Mouse (Mus musculus): Measurements from ENCODE around the gene Olfr1501. TPM values are rescaled to one million over a fixed set of nuclear protein-coding genes. Genes with fewer than 3 reads are reported as not detected.
"Not testable (repeated sequence)": the region's sequence is repeated elsewhere in the genome, so short reads cannot be mapped to it uniquely, and the experiment has no call there.

Gene Olfr1501
- not detected in 2 replicates for polyA plus RNA-seq (2012; rRNA removed)

- not testable (repeated sequence) for H3K4me3 ChIP-seq (replicated peaks; ENCODE audit: extremely low read depth, low read depth, low read length); DNase-seq; H3K4me1 ChIP-seq (ENCODE audit: control insufficient read depth, insufficient read depth, low read length)
Measured at GRCm38 (mm10) chr19:13850592-13850991, at the start of gene Olfr1501. TSS of gene Olfr1501 (minus strand) at chr19:13850692.

DNA sequence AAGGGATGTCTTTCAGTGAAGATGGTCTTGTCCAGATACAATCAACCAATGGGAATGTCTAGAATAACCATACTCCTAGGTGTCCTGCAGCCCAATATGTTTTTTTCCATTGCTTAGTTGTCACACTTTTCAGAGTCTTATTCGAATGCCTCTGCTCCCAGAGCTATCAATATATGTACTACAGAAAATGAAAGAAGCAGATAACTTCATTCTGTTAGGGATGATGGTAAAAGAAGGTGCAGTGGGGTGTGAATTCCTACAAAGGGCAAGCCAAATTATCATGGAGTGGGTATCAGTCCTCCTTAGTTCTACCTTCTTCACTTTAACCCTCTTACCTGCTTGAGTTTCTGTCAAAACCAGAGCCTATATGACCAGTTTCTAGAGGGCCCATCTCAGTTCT, 47.3 kb upstream of the Olfr1501 start, which contains the start of gene Olfr1504:
TSS of gene Olfr1504 (minus strand) at position 101 of the 400 bp plus-strand sequence.
- DNase-seq = no peak
- Histone ChIP-seq H3K4me1 (ENCODE audit: control insufficient read depth, insufficient read depth, low read length) (no peaks in the 10 kb centered on the region), H3K4me3 (replicated peaks; ENCODE audit: extremely low read depth, low read depth, low read length) (no peak within 1 kb of the TSS)
- TF ChIP-seq CTCF (IDR thresholded peaks at IDR 0.05; ENCODE audit: insufficient read depth, low read length) (no peak), POLR2A (IDR thresholded peaks at IDR 0.05; ENCODE audit: borderline replicate concordance, extremely low read depth, low read depth, low read length) (no peak)
- WGBS = 46% methylated on average over 1 of the region's 1 CpGs

- DNase-seq = no peak
- WGBS = 86% methylated on average over 1 of the region's 1 CpGs
- H3K4me1 ChIP-seq (ENCODE audit: control insufficient read depth, insufficient read depth, low read length) = no peaks in the 10 kb centered on the region
- no peak within 1 kb of the TSS for H3K4me3 ChIP-seq (replicated peaks; ENCODE audit: extremely low read depth, low read depth, low read length)
- no peak for TF ChIP-seq CTCF (IDR thresholded peaks at IDR 0.05; ENCODE audit: insufficient read depth, low read length)
- TF ChIP-seq POLR2A (IDR thresholded peaks at IDR 0.05; ENCODE audit: borderline replicate concordance, extremely low read depth, low read depth, low read length) = no peak
Measured at GRCm38 (mm10) chr19:13861495-13861894, 11.0 kb upstream of the Olfr1501 start, which contains the start of gene Olfr1502. TSS of gene Olfr1502 (plus strand) at chr19:13861795.

DNA sequence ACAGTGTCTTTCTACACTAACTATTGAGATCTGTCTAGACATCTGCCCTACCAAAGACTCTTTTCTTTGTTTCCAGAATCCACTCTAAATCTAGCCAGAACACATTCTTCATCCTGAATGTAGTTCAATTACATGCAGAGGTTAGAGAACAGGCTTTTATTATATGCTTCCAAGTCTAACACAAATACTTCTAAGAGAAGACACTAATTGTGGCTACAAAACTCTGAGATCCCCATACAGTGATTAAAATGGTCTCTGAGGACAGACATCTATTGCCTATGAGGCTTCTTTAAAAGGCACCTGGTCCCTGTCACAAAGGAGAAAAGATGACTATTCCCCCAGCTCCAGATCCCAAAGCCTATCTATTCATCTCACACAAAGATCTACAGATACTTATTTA, 20.1 kb downstream of the Olfr1501 start, which contains the start of gene Olfr1500:
TSS of gene Olfr1500 (minus strand) at position 101 of the 400 bp plus-strand sequence.
- H3K4me1 ChIP-seq (ENCODE audit: control insufficient read depth, insufficient read depth, low read length) = no peaks in the 10 kb centered on the region
- DNase-seq = no peak
- TF ChIP-seq POLR2A (IDR thresholded peaks at IDR 0.05; ENCODE audit: borderline replicate concordance, extremely low read depth, low read depth, low read length) (no peak), CTCF (IDR thresholded peaks at IDR 0.05; ENCODE audit: insufficient read depth, low read length) (no peak)
- H3K4me3 ChIP-seq (replicated peaks; ENCODE audit: extremely low read depth, low read depth, low read length) = no peak within 1 kb of the TSS

DNA sequence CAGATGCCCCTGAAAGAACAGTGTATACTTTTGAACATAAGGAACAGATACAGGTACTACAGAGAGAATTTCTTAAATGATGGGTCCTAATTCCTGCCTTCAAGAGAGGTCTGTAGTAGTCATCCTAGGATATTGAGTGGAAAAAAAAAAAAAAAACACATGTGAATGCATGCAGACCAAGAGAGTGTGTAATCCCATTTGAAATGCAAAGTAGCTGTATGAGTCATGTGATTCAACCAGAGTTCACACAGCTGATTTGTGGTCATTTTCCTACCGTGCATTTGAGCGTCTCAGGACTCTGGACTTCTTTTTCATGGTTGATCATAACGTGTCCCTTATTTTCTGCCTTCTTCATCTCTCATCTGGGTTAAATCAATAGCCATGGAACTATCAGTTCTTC, 22.0 kb downstream of the Olfr1501 start:
- DNase-seq = no peak
- TF ChIP-seq POLR2A (IDR thresholded peaks at IDR 0.05; ENCODE audit: borderline replicate concordance, extremely low read depth, low read depth, low read length) (no peak), CTCF (IDR thresholded peaks at IDR 0.05; ENCODE audit: insufficient read depth, low read length) (no peak)
- Histone ChIP-seq H3K4me1 (ENCODE audit: control insufficient read depth, insufficient read depth, low read length) (no peaks in the 10 kb centered on the region), H3K4me3 (replicated peaks; ENCODE audit: extremely low read depth, low read depth, low read length) (no peak overlapping the region)
- WGBS = 66% methylated on average over 3 of the region's 3 CpGs

GRCm38 (mm10) chr19:13820847-13821246, 29.6 kb downstream of the Olfr1501 start:
- TF ChIP-seq POLR2A (IDR thresholded peaks at IDR 0.05; ENCODE audit: borderline replicate concordance, extremely low read depth, low read depth, low read length) (no peak), CTCF (IDR thresholded peaks at IDR 0.05; ENCODE audit: insufficient read depth, low read length) (no peak)
- H3K4me1 ChIP-seq (ENCODE audit: control insufficient read depth, insufficient read depth, low read length) = no peaks in the 10 kb centered on the region
- no peak for DNase-seq
- 45% methylated on average over 5 of the region's 5 CpGs for WGBS
- no peak overlapping the region for H3K4me3 ChIP-seq (replicated peaks; ENCODE audit: extremely low read depth, low read depth, low read length)

- no peak for DNase-seq
- Histone ChIP-seq H3K4me3 (replicated peaks; ENCODE audit: extremely low read depth, low read depth, low read length) (no peak within 1 kb of the TSS), H3K4me1 (ENCODE audit: control insufficient read depth, insufficient read depth, low read length) (no peaks in the 10 kb centered on the region)
- no peak for TF ChIP-seq POLR2A (IDR thresholded peaks at IDR 0.05; ENCODE audit: borderline replicate concordance, extremely low read depth, low read depth, low read length)
- TF ChIP-seq CTCF (IDR thresholded peaks at IDR 0.05; ENCODE audit: insufficient read depth, low read length) = no peak
Measured at GRCm38 (mm10) chr19:13819347-13819746, 31.1 kb downstream of the Olfr1501 start, which contains the start of gene Olfr1499. TSS of gene Olfr1499 (minus strand) at chr19:13819447.

DNA sequence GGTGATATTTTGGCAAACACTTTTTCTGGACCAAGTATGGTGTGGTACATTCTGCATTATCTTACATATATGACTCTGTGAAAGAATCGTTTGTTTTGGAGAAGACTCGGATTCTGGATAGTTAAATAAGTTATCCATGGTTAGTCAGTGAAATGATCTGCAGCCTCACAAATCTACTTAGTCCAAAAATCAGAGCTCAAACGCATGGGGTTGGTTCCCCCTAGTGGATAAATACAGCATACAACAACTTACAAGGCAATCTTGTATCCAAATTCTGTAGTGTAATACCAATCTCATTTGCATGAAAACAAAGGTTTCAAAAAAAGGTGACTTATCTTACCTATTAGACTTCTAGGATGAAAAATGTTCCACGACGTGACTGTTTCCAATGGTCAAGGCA, 31.7 kb downstream of the Olfr1501 start:
- no peak overlapping the region for H3K4me3 ChIP-seq (replicated peaks; ENCODE audit: extremely low read depth, low read depth, low read length)
- no peak for TF ChIP-seq CTCF (IDR thresholded peaks at IDR 0.05; ENCODE audit: insufficient read depth, low read length)
- no peak for TF ChIP-seq POLR2A (IDR thresholded peaks at IDR 0.05; ENCODE audit: borderline replicate concordance, extremely low read depth, low read depth, low read length)
- no peaks in the 10 kb centered on the region for H3K4me1 ChIP-seq (ENCODE audit: control insufficient read depth, insufficient read depth, low read length)
- 25% methylated on average over 5 of the region's 5 CpGs for WGBS
- DNase-seq = no peak

DNA sequence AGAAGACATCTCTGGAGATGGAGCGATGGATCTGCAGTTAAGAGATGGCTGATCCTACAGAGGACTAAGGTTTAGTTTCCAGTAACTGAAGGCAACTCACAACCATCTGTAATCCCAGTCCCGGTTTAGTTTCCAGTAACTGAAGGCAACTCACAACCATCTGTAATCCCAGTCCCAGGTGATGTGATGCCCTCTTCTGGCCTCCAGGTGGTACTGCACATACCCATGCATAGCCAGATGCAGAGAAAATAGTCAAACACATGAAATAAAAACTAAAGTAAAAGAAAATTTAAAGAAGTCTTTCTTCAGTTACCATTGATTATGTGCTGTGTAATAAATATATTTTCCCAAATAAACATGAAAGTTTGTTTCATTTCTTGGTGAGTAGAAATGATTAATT, 37.7 kb downstream of the Olfr1501 start:
- 51% methylated on average over 2 of the region's 2 CpGs for WGBS
- no peak for DNase-seq
- no peak overlapping the region for H3K4me3 ChIP-seq (replicated peaks; ENCODE audit: extremely low read depth, low read depth, low read length)
- H3K4me1 ChIP-seq (ENCODE audit: control insufficient read depth, insufficient read depth, low read length) = no peaks in the 10 kb centered on the region
- TF ChIP-seq CTCF (IDR thresholded peaks at IDR 0.05; ENCODE audit: insufficient read depth, low read length) (no peak), POLR2A (IDR thresholded peaks at IDR 0.05; ENCODE audit: borderline replicate concordance, extremely low read depth, low read depth, low read length) (no peak)

DNA sequence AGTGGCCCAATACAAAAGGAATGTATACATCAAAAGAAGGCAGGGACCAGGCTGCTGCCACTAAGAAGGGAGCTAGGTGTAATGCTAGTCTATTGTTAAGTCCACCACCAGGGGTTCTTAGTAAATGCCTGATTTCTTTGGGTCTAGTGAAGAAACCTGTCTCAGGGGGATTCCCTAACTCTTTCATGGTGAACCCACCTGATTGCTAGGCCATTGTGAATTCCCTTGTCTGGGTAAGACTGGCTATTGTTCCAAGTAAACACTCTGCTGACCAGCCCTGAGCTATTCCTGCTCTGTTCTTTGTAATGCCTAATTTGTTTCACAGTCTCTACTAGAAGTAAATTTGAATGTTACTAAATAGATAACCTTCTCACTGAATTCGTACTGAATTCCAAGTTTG, 45.0 kb downstream of the Olfr1501 start:
- H3K4me3 ChIP-seq (replicated peaks; ENCODE audit: extremely low read depth, low read depth, low read length); DNase-seq; H3K4me1 ChIP-seq (ENCODE audit: control insufficient read depth, insufficient read depth, low read length): not testable (repeated sequence)
- 46% methylated on average over 1 of the region's 1 CpGs for WGBS

DNA sequence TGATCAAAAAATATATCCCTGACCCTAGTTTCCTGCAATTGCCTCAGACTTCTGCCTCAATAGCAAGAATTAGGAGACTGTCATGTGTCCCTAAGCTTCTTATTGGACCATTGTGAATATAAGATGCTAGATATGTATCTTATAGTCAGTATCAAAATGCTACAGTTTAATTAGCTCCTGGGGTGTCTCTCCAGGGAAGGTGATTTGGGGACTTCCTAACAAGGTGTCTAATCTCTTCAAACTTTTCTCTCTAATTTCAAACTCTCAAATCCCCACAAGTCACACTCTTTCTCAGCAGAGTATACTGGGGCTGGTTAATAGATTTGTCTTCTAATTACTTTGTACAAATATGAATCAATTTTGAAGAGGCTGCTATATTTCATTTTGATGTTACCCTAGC, 52.4 kb downstream of the Olfr1501 start, which contains the start of gene Olfr1497:
TSS of gene Olfr1497 (minus strand) at position 101 of the 400 bp plus-strand sequence.
- TF ChIP-seq CTCF (IDR thresholded peaks at IDR 0.05; ENCODE audit: insufficient read depth, low read length) = no peak
- TF ChIP-seq POLR2A (IDR thresholded peaks at IDR 0.05; ENCODE audit: borderline replicate concordance, extremely low read depth, low read depth, low read length) = no peak
- H3K4me3 ChIP-seq (replicated peaks; ENCODE audit: extremely low read depth, low read depth, low read length) = no peak within 1 kb of the TSS
- H3K4me1 ChIP-seq (ENCODE audit: control insufficient read depth, insufficient read depth, low read length) = no peaks in the 10 kb centered on the region
- DNase-seq = no peak

Other genes with a start within 250 kb of the Olfr1501 start
- not detected in 2 replicates for gene Olfr1487, start 233.3 kb downstream of the Olfr1501 start, polyA plus RNA-seq (2012; rRNA removed)
- not detected in 2 replicates for gene Olfr1489, start 219.1 kb downstream of the Olfr1501 start, polyA plus RNA-seq (2012; rRNA removed)
- not detected in 2 replicates for gene Olfr1490, start 199.6 kb downstream of the Olfr1501 start, polyA plus RNA-seq (2012; rRNA removed)
- not detected in 2 replicates for gene Olfr1491, start 153.4 kb downstream of the Olfr1501 start, polyA plus RNA-seq (2012; rRNA removed)
- not detected in 2 replicates for gene Olfr1493-ps1, start 127.4 kb downstream of the Olfr1501 start, polyA plus RNA-seq (2012; rRNA removed)
- not detected in 2 replicates for gene Olfr1494, start 111.0 kb downstream of the Olfr1501 start, polyA plus RNA-seq (2012; rRNA removed)
- not detected in 2 replicates for gene Olfr1495, start 86.1 kb downstream of the Olfr1501 start, polyA plus RNA-seq (2012; rRNA removed)
- not detected in 2 replicates for gene Olfr1496, start 72.8 kb downstream of the Olfr1501 start, polyA plus RNA-seq (2012; rRNA removed)
- gene Olfr1497, start 52.5 kb downstream of the Olfr1501 start, polyA plus RNA-seq (2012; rRNA removed) = not detected in 2 replicates
- not detected in 2 replicates for gene Olfr1499, start 31.2 kb downstream of the Olfr1501 start, polyA plus RNA-seq (2012; rRNA removed)
- not detected in 2 replicates for gene Olfr1500, start 20.2 kb downstream of the Olfr1501 start, polyA plus RNA-seq (2012; rRNA removed)
- not detected in 2 replicates for gene Olfr1502, start 11.1 kb upstream of the Olfr1501 start, polyA plus RNA-seq (2012; rRNA removed)
- gene Olfr1504, start 47.2 kb upstream of the Olfr1501 start, polyA plus RNA-seq (2012; rRNA removed) = not detected in 2 replicates
- not detected in 2 replicates for gene Olfr1505, start 62.8 kb upstream of the Olfr1501 start, polyA plus RNA-seq (2012; rRNA removed)